Mouse (Mus musculus) embryonic fibroblast, embryonic 13.5 days (primary cell): ENCODE measurements around the gene Bad.

Source experiments
- CTCF ChIP-seq: IDR thresholded peaks from 2 replicates; pipeline ENCODE4 v1.5.1; 2011; ENCODE audit warnings: mild to moderate bottlenecking, control low read depth, low read length, moderate library complexity, borderline replicate concordance; ENCODE audit not compliant: insufficient read depth
- POLR2A ChIP-seq: IDR thresholded peaks from 2 replicates; pipeline ENCODE4 v1.6.1; 2011; ENCODE audit warnings: low read depth, mild to moderate bottlenecking, control low read depth, low read length, moderate library complexity

- TF ChIP-seq CTCF (no peak), POLR2A (no peak)
These were observed 2.3 kb upstream of the Bad start for GRCm38 (mm10) chr19:6939106-6940002.
